Mouse (Mus musculus) cerebellum, postnatal 25 days (tissue): ENCODE measurements around the gene Anapc7.

Source experiments
- DNase-seq, 2 experiments: peaks; one replicate each; pipeline ENCODE4 v3.0.0; 2021; ENCODE audit warnings: mixed read lengths in 2 of 2

The Anapc7 gene

DNA sequence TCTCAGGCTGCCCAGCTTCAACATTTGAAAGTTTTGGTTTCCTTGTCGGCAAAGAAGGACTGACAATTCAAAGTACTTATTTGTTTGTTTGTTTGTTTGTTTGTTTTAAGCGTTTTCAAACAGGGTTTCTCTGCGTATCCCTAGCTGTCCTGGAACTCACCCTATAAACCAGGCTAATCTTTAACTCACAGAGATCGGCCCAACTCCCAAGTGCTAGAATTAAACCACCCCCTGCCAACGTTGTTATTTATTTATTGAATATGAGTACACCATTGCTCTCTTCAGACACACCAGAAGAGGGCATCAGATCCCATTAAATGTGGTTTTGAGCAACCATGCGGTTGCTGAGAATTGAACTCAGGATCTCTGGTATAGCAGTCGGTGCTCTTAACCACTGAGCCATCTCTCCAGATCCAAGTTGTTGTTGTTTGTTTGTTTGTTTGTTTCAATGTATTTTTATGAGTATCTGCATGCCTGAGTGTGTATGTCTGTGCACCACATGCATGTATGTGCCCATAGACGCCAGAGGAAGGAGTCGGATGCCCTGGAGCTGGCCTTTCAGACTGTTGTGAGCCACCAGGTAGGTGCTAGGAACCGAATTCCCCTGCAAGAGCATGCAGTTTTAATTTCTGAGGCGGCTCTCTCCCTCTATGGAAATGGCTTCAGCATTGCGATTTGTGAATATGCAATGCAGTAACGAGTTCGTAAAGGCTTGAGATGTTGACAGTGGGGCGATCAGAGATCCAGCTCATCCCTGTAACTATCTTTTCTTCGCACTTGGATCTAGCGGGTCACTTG, at the start of gene Anapc7:
Gene Anapc7 (plus strand): TSS at position 423 of the 798 bp plus-strand sequence.
- no peak for DNase-seq

DNA sequence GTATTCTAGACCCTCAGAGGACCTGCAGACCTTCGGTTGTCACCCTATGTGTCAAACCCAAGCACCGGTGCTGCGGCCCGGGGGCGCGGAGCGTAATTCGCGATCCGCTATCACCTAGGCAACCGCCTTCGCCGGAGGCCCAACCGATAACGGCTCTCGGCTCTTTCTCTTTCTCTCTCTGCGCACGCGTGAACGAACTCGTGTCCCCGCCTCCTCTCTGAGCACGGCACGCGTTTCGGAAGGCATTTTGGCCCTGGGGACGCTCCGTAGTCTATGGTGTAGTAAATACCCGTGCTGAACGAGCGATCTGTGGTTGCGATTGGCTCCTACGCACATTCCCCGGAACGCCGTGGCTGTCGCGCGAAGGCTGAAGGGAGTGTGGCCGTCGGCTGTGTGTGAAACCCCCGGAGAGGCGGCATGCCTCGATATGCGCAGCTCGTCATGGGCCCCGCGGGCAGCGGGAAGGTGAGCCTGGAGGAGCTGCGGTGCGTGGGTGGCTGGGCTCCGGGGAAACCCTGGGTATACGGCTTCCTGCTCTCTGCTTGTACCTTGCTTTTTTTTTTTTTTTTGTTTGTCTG, 49.2 kb upstream of the Anapc7 start, which contains the start of gene Fam216a:
Gene Fam216a (minus strand): TSS at position 173 of the 578 bp plus-strand sequence.
- DNase-seq = peak; percentile 100

DNA sequence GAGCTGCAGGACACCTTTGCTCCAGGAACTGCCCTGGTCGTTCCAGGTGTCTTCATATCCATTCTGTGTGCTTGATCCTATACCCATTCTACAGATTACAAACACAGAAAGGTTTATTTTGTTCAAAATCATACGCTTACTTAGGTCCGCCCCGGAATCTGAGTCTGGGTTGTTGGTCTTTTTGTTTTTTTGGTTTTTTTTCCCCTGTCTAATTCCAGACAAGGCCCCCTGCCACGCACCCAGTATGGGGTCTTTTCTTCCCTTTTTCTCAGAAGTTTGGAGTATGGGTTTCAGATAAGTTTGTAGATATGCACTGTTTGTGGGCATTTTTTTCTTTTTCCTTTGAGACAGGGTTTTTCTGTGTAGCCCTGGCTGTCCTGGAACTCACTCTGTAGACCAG, 48.6 kb upstream of the Anapc7 start:
- DNase-seq = peak in 1 of 2 experiments; percentile 40

DNA sequence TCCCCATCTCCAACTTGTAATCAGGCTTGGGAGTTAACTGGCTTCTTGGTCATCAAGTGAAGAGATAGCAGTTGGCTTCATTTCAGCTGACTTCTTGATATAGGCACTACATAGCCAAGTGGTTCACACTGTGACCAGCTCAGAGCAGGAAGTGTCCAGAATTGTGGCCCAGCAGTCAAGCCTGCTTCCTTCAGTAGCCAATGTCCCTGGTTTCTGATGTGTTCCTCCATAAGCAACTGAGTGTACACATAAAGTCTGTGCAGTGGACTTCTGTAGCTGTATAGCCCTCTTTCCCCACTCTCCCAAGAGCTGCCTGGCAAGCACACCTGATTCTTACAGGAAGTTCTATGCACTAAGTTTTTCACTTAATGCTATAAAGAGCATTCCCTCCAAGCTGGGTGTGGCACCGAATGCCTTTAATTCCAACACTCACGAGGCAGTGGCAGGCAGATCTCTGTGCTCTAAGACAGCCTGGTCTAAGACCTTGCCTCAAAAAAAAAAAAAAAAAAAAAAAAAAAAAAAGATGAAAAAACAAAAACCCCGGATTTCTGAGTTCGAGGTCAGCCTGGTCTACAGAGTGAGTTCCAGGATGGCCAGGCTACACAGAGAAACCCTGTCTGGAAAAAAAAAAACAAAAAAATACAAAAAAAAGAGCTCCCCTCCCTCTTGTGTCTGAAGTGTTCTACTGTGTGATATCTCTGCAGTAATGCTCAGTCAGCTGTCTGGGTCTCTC, 44.2 kb upstream of the Anapc7 start:
- DNase-seq = no peak

DNA sequence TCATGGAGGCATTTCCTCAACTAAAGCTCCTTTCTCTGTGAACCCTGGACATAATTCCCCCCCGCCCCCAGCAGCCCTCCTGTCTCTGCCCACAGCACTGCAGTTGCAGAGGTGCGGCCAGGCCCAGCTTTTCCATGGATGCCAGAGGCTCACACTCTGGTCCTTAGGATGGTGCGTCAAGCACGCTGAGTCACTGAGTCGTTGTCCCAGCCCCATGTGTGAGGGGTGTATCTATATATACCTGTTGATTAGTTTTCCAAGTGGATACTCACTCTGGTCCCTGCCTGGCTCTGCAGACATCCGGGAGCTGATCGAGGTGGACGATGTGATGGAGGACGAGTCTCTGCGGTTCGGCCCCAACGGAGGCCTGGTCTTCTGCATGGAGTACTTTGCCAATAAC, 43.3 kb upstream of the Anapc7 start:
- DNase-seq = peak in 1 of 2 experiments; percentile 13

GRCm38 (mm10) chr5:122379374-122380155, 41.9 kb upstream of the Anapc7 start:
- peak; percentile 88 to 90 for DNase-seq

- DNase-seq = peak; percentile 43 to 63
Measured at GRCm38 (mm10) chr5:122390006-122390405, 31.5 kb upstream of the Anapc7 start.

DNA sequence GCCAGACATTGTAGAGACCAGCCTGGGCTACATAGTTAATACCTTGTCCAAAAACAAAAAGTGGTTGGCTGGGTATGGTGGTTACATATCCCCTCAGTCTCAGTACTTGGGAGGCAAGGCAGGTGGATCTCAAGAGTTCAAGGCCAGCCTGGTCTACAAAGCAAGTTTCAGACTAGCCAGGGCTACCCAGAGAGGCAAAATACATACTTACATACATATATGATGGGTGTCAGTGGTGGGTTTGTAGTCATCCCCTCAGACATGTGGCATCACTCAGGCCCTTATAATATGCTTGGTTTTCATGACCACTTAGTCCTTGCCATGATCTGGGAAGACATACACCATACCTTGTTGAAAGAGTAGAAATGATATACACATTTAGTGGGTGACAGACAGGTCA, 30.8 kb upstream of the Anapc7 start:
- no peak for DNase-seq

DNA sequence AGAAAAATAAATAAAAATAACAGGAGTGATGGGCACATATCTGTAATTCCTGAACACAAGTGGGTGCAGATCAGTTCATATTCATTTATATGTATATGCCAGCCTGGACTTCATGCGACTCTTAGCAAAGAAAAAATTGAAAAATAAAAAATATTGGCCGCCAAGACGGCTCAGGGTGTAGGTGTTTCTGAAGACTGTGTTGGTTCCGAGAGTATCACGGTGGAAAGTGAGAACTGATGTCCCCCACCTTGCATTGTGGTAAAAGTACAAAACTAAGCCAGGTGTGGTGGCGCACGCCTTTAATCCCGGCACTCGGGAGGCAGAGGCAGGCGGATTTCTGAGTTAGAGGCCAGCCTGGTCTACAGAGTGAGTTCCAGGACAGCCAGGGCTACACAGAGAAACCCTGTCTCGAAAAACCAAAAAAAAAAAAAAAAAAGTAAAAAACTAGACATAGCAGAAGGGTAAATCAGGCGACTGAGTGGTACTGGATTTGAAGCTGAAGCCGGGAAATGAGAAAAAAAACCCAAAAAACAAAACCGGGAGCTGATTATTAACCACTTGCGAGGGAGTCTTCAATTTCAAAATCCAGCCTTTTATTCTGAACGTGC, 30.2 kb upstream of the Anapc7 start:
- DNase-seq = peak in 1 of 2 experiments; percentile 12

DNA sequence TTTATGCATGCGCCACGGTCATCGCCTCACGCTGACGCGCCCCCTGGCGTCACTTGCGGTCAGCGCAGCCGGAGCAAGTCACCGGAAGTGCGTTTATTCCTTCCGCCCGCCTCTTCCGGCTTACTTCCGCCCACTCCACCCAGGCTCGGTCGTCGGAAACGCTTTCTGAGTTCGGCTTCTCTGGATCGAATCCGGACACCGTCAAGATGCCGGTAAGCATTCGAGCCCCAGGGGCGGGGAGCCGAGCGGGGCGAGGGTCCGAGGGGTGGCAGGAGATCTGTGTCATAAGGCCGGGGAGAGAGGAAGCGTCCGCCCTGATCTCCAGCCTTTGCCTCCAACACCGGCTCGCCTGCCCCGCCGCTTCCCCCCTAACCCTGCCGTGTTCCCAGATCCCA, 29.7 kb upstream of the Anapc7 start, which contains the start of gene Arpc3:
Gene Arpc3 (plus strand): TSS at position 93 of the 395 bp plus-strand sequence.
- DNase-seq = peak; percentile 95 to 97

DNA sequence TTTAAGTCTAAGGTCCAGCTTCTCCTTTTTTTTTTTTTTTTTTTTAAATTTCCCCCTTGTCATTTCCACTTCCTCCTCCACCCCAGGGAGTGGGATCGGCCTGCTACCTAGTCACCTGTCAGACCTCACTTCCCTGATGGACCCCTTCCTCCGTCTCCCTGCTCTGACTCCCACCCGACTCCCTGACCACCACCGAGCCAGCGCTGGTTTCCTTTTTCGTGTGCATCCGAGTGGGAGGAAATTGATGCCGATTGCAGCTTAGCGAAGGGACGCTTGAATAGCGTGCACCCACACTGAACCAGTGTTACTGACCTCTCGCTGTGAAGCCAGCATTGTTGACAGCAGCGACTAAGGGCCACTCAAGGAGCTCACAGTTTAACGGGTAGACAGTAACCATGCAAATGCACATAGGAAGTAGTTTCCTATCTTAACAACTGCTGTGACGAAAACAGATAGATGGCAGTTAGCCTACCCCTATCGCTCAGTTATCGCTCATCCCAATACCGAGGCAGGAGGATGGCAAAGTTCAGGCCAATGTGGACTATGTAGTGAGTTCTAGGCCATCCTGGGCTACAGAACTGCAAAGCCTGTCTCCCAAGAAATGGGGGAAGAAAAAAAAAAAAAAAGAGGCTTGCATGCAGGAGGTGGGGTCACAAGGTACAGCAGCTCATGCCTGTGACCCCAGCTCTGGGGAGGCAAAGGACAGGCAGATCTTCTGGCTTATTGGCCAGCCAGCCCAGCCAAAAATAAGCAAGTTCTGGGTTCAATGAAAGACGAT, 29.1 kb upstream of the Anapc7 start:
- DNase-seq = peak; percentile 43 to 47

DNA sequence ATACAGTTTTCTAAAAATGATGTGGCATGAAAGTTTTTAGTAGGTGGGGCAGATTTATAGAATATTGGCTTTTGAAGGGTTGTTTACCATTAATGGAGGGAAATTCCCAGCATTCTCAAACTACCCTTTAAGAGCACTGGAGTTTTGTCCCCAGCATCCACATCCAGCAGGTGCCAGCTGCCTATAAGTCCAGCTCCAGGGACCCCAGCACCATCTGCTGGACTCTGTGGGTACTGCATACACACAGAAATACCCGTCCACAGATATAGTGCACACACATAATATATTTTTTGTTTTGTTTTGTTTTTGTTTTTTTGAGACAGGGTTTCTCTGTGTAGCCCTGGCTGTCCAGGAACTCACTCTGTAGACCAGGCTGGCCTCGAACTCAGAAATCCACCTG, 27.6 kb upstream of the Anapc7 start:
- peak; percentile 77 to 85 for DNase-seq

- peak in 1 of 2 experiments; percentile 20 for DNase-seq
Measured at GRCm38 (mm10) chr5:122396791-122397190, 24.7 kb upstream of the Anapc7 start.

DNA sequence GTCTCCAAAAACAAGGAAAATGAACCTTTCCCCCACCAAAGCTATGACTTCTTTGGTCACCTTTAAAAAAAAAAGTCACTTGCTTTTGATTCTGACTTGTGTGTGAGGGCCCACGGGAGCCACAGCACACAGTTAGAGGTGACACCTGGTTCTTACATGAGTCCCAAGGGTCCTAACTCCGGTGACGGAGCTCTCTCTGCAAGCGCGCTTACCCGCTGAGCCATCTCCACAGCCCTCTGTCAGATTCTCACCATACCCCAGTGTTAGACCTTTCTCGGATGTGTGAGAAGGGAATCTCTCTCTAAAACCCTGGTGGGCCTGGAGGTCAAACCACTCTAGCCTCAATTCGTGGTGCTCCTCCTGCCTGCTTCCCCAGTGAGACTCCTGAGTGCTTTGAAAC, 24.0 kb upstream of the Anapc7 start:
- no peak for DNase-seq

GRCm38 (mm10) chr5:122399871-122400270, 21.6 kb upstream of the Anapc7 start:
- peak in 1 of 2 experiments; percentile 9 for DNase-seq

DNA sequence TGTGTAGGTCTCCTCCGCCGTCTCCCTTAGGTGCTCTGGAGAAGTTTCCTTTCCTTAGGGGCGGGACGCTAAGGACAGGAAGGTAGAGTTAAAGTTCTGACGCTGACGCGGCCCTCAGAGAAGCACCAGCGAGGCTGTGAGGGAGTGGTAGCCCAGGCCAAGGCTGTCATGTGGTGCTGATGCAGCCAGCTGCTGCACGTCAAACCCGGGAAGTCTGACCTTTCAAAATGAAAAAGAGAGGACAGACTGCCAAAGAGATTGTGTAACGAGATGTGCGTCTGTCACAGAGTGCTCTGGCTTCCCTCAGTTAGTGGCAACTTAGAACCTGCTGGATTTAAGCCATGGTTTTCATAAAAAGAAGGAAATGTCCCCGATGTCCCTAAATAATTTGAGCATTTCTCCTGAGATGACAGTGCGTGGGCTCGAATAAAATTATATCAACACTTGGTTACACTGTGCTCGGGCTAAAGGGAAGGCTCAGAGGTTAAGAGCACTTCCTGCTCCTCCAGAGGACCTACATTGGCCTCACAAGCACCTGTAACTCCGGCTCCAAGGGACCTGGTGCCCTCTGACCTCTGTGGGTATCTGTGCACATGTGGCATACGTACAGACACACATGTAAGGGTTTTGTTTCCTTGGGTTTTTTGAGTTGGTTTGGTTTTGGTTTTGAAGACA, 20.7 kb upstream of the Anapc7 start:
- DNase-seq = peak in 1 of 2 experiments; percentile 6

DNA sequence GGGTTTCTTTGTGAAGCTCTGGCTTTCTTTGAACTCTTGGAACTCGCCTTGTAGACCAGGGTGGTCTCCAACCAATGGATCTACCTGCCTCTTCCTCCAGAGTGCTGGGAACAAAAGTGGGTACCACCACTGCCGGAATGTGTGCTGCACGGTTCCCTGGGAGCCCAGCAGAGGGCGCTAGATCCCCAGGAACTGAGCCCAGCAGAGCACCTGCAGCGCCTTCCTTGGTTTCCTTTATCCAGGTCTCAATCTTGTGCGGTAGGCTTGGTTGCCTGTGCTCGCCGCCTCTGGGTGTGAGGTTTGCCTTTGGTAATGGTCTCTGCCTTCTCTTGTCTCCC, 20.2 kb upstream of the Anapc7 start:
- peak; percentile 88 to 90 for DNase-seq

DNA sequence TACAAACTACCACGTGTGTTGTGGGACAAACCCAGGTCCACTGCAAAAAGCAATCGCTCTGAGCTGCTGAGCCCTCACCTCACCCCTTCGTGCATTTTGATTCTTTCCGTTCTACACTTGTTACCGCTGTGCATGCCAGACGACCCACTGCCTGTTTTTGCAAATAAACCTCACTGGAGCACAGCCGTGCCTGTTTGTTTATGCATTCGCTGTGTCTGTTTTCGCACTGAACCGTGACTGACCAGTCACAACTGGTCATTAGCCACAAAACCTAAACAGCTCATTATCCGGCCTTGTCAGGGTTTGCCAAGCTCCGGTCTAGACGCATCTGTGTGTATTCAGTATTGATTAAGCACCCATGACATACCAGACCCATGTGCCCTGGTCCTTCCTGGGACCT, 19.3 kb upstream of the Anapc7 start:
- DNase-seq = no peak

DNA sequence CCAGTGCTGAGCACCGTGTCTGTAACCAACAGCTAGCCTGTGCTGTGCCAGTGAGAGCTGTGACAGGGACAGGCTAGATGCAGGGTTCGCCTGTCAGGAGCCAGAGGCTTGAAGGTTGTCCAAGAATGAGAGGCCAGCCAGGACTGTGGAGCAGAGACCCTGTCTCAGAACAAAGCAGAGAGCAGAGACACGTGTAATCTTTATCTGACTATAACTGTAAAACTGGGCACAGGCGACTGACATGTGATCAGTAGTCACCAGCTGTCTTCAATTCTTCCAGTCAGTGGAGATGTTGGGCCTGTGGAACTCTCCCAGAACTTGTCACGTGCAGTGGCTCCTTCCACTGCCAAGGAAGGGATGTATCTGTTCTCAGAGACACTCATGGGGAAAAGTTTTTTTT, 18.7 kb upstream of the Anapc7 start:
- DNase-seq = peak; percentile 47 to 51

GRCm38 (mm10) chr5:122403362-122403761, 18.1 kb upstream of the Anapc7 start:
- DNase-seq = no peak

DNA sequence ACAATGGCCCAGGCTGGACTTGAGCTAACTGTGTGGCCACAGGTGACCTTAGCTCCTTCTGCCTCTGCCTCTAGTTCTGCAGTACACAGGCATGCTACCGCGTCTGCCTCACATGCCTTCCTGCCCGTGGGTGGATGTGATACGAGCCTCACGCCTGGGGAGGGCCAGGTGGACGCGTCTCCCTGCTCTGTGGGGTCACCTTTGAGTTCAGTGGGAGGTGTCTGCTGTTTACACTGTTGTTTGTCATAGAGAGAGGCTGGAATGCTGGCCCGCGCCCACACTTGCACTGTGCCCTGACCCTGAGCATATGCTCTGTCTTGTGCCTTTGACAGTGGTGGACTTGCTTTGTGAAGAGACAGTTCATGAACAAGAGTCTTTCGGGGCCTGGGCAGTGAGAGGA, 16.0 kb upstream of the Anapc7 start:
- no peak for DNase-seq
